Mouse (Mus musculus) urinary bladder, postnatal 10 days (tissue): Measurements from ENCODE around the gene Ctdnep1.

ENCODE experiments used
- DNase-seq: peaks from one replicate; pipeline ENCODE4 v3.0.0; 2022; ENCODE audit warnings: low spot score

Ctdnep1 gene

DNA sequence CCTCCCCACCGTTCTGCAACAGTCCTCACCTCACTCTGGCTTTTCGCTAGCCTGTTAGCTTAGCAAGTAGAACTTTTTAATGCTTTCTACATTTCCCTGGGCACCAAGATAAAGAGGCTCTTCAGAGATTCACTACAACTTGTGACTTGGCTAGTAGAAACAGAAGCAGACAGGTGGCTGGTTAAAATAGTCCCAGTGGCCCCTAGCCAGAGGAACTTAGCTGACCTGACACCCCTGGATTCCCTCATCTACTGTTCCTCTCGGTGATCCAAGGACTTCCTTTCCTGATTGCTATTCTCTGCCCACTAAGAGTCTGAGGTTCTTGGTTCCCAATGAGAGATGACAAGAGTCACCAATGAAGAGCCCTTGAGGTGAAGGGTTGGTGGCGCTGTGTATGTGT is 2.4 kb downstream of the Ctdnep1 start:
- DNase-seq = no peak

DNA sequence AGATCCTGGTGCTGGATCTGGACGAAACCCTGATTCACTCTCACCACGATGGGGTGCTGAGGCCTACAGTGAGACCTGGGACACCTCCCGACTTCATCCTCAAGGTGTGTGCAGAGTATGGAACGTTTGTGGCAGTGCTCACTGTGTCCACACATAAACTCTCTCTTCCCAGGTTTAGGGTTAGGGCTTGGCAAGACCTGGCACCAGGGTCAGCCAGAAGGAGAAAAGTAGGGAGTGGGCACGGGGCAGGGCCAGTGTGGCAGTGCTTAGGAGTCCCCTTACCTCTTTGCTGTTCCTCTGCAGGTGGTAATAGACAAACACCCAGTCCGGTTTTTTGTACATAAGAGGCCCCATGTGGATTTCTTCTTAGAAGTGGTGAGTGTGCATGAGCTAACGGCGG is 3.5 kb downstream of the Ctdnep1 start:
- no peak for DNase-seq

DNA sequence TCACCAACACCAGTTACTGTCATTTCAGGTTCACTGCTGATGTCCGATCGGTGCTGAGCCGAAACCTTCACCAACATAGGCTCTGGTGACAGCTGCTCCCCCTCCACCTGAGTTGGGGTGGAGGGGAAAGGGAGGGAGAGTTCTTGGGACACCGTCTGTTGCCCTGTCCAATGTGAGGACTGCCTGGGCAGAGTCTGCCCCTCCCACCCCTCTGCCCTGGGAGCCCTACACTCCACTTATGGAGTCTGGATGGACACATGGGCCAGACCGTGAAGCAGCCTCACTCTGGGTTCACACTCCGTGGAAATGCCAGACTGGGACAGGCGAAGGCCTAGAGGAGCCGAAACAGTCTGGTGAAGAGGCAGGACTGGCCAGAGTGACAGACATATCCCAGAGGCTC is 9.0 kb downstream of the Ctdnep1 start:
- no peak for DNase-seq

DNA sequence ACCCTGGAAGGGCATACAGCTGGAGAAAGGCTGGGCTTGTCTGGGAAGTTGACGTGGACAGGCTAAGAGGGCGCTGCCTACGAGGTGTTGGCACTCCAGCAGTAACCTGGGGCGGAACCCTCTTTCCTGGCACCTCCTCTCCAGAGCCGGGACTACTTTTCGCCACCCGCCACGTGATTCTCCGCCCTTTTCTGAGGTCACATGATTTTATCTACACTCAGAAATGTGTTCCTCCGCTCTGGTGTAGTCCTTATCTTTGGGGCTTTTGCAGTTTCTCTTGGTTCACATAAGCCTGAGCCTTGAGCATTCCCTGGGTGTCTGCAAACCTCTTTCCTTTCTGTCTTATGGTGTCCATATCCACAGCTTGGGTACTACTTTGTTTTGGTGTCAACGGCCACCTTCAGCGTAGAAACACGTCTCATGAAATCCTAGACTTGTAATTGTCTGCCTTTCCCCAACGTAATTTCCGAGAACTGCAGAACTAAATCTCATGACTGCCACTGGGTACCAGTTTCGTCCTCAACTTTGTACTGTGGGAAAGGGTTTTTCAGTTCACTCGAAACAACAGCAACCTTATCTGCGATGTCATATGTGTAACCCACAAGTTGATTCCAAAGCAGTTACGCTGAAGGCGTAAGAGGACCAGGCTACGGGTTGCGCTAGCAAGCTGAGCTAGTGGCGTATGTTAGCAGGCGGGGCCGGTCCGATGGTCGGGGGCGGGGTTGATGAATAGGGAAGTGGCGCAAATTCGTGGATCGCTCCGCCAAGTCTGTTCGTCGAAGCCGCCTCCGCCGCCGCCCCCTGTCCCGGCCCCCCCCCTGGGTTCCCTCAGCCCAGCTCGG is 10.1 kb downstream of the Ctdnep1 start, which contains the start of gene Gabarap:
Gabarap (plus strand) TSS at position 294 of the 842 bp plus-strand sequence.
- DNase-seq = peak; percentile 91

DNA sequence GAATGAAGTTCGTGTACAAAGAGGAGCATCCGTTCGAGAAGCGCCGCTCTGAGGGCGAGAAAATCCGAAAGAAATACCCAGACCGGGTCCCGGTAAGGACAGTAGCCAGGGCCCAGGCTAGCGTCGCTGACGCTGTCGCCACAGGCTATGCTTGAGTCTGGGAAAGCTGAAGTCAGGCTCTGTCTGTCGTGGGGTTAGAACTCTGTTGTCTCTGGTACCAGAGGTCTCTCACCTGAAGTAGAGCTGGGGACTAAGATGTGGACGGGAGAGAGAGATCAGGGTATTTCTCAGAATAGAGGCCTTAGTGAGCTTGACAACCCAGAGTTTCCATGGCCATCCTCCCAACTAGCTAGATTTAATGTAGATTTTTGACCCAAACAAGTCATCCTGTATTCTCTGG is 10.8 kb downstream of the Ctdnep1 start:
- DNase-seq = no peak

DNA sequence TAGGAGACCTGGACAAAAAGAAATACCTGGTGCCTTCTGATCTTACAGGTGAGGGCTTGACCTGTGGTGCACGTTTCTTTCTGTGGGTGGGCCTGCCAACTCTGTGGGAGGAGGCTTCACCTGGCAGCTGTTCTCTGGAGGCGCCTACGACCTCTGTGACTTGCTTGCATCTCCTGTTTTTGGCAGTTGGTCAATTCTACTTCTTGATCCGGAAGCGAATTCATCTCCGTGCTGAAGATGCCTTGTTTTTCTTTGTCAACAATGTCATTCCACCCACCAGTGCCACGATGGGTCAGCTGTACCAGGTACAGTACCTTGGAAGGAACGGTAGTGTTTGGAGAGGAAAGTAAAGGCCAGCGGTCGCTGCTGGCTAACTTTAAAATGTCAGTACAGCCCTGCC is 11.4 kb downstream of the Ctdnep1 start:
- DNase-seq = no peak

DNA sequence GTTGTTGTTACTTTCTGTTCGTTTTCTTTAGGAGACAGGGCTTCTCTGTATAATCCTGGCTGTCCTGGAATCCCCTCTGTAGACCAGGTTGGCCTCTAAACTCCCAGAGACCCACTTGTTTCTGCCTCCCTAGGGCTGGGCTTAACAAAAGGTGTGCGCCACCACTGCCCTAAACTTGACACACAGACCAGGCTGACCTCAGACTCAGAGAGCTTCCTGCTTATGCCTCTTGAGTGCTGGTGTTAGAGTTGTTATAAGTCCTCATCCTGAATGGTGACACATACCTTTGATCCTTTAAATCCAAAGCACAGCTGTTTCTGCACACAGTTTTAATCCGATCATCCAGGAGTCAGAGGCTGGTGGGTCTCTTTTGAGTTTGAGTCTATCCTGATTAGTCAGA is 12.0 kb downstream of the Ctdnep1 start:
- DNase-seq = no peak

DNA sequence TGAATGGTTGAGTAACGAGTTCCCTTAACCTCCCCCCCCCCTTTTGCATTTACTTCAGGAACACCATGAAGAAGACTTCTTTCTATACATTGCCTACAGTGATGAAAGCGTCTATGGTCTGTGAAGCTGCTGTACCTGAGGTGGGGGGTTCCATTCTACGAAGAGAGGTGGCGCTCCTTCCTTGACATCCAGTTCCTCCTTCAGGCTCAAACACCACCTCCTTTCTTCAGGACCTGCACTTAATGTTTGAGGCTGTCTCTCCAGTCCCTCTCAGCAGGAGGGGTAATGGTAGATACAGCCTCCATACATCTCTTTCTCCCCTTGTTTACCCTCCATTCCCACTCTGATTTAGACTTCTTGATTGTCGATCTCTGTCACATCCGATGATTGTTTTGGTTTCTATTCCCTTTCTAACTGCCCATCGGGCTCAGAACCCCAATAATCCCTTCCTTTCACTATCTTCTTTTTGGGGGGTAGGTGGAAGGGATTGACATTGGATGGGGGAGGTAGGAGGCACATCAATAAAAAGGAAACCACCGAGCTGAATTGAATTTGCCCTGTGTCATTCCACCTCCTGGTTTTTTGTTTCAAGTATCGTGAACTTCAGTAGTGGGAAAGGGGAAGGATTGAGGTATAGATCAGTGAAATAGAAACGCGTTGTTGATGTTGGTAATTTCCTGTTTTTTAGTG is 13.6 kb downstream of the Ctdnep1 start:
- DNase-seq = no peak

DNA sequence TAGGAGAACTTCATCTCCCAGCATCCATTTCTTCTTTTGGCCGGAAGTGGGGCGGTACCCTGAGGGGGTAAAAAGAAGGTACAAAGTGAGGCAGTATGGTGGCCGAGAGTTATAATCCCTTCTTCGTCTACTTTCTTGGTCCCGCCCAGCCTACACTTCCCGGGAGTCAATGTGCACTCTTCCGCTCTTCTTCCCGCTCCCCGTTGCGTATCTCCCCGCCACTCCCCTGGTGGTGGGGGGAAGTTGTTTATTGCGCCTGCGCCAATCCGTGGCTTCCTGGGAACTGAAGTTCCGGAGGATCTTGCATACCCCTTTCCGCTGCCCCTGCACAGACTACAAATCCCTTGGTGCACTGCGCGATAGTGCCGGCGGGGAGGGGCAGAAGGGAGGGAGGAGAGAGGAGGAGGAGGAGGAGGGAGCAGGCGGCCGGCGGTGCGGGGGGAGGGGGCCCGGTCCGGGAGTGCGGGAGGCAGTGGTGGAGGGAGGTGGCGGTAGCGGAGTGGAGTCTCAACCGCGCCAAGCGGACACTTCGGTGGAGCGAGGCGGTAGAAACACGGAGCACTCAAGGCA is 14.5 kb downstream of the Ctdnep1 start, which contains the start of gene Phf23:
Phf23 (plus strand) TSS at position 387 of the 570 bp plus-strand sequence.
- DNase-seq = peak; percentile 93

DNA sequence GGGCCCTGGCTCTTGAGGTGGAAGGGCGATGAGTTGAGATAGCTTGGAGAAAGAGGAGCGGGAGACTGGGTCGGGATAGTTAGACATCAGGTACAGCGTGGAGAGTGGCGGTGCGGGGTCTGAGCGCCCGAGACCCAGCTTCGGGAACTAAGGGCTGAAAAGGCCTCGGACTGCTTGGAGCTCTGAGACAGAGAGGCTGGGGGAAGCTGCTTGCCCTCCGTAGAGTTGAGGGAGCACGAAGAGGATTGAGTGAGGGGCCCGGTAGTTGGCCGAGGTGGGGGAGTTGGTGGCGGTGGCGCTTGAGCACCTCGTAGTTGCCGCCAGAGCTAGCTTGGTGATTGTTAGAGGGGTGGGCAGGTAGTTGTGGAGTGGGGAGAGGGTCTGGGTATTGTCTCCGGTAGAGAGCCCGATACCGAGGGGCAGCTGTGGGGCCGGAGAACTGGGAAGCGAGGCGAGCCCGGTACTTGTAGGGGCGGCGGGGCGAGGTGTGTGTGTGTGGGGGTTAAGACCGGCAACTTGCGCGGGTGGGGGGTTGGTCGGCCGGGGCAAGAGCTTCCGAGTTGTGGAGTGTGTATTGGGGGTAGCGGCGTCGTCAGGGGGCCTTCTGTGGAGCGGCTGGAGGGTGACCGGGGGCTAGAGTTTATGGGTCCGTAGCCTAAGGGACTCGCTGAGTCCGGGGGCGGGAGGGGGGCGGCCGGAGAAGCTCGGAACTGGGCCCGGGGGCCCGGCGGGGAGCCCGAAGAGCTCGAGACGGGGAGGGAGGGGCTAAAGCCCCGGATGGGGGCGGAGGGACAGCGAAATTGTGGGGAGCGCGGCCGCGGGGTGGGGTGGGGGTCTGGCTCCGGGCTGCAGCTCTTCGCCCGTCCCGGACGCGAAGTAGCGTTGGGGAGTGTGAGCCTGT is 15.5 kb downstream of the Ctdnep1 start:
- DNase-seq = no peak

DNA sequence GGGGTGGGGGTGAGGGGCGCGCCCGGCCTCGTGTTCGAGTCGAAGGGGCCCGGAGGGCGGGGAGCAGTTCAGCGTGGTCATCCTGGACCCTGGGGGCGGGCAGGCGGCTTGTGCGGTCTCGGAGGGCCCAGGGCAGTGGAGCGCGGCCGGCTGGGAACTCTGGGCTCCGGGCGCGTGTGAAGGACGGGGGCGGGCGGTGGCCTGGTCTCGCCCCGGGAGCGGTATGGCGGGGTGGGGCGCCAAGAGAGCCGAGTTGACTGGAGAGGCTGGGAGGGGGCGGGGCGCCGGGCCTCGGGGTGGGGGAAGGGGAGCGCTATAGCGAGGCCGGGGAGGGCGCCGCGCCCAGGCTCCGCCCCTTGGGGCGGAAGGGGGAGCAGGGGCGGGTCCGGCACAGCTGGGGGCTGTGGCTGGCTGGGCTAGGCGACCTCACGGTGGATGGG is 16.1 kb downstream of the Ctdnep1 start:
- peak; percentile 74 for DNase-seq

DNA sequence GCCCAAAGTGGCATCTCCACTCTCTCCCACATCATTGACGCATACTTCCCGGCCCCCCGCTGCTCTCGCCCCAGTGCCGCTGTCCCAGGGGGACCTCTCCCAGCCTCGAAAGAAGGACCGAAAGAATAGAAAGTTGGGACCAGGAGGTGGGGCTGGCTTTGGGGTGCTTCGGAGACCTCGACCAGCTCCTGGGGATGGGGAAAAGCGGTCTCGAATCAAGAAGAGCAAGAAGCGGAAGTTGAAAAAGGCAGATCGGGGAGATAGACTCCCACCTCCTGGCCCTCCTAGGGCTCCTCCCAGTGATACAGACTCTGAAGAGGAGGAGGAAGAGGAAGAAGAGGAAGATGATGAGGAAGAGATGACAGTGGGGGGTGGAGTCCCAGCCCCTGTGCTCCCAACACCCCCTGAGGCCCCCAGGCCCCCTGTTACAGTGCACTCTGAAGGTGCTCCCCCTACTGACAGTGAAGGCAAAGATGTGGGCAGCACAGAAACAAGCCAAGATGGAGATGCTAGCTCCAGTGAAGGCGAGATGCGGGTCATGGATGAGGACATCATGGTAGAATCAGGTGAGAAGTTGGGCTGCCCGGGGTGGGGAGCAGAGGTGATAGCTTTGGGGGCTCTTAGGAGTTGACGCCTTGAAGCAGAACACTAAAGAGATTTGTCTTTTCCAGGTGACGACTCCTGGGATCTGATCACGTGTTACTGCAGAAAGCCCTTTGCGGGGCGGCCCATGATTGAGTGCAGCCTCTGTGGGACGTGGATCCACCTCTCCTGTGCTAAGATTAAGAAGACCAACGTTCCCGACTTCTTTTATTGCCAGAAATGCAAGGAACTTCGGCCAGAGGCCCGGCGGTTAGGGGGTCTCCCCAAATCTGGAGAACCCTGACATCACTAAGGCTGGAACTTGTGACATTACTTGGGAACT is 17.9 kb downstream of the Ctdnep1 start:
- DNase-seq = no peak

DNA sequence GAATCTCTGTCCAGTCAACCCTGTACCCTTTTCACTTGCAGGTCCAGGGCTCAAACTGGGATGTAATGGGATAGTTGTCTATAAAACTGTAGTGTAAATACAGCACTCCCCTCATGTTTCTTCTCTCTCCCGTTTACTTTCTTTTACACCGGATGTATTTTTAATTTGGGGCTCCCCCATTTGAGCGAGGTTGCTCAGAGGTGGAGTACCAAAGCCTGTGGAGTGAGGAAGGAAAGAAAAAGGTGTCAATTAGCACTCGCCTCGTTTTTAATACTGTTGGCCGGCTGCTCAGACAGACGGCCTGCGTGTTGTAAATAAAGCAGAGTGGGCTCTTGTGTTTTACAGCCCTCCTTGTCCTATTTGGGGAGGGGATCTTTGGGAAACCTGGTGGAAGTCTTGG is 18.7 kb downstream of the Ctdnep1 start:
- no peak for DNase-seq

DNA sequence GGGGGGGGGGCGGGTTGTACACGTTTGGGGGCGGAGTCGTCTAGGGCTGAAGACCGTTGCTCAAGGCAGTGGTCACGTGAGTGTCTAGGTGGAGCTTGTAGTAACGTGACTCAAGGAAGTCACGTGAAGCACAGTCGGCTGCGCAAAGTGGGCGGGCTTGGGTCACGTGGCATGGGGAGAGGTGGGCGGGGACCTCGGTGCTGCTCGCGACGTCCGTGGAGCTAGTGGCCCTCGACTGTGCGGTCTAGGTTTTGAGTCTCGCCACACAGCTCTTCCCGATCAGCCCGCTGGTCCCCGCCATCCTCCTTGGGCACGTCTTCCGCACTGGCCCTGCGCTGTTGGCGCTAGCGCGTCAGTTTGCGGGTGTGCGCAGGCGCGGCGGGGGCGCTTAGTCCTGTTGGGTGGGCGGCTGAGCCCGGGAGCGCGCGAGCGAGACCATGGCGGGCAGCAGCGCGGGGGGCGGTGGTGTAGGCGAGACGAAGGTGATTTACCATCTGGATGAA is 19.5 kb downstream of the Ctdnep1 start, which contains the start of gene Dvl2:
Dvl2 (plus strand) TSS at position 200 of the 503 bp plus-strand sequence.
- peak; percentile 69 for DNase-seq

DNA sequence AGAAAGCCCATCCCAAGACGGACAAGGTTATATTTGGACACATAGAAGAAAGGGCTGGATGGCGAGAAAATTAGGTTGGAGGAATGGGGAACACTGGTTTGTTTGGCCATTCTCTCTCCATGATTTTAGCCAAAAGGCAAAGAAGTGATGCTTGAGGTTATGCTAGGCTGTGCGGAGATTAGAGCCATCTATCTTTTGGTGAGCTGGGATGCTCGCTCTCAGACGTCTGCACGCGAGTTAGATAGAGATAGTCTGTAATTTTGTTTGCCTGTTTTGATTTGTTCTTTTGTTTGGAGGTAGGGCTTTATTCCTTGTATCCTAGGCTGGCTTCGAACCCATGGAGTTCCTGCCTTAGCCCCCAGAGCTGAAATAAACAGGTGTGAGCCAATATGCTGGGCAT is 20.2 kb downstream of the Ctdnep1 start:
- DNase-seq = no peak

DNA sequence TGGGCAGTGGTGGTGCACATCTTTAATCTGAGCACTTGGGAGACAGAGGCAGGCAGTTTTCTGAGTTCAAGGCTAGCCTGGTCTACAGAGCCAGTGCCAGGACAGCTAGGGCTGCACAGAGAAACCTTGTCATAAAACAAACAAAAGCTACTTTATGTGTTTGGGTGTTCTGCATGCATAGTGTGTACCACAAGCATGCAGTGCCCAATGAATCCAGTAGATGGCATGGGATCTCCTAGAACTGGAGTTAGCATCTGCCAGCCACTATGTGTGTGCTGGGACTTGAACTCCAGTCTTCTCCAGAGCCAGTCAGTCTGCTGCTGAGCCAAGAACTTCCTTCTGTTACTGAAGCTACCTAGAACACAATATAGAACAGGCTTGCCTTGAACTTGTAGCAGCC is 20.9 kb downstream of the Ctdnep1 start:
- DNase-seq = no peak

DNA sequence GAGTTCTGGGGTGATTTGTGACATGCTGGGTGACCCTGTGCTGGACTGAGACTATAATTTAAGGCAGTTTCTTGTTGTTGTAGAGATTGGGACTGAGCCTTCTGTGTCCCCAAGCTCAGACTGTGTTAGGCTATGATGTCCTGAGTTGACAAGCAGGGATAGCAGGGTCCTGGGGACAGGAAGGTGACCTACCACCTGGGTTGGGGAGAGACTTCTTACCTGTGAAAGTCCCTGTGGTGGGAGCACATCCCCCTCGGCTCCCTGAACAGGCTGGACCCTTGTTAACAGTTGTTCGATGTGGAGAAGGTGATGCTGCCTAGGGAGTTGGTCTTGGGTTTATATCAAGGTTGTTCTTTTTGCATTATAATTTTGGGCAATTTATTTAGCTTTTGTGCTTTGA is 21.5 kb downstream of the Ctdnep1 start:
- DNase-seq = no peak

DNA sequence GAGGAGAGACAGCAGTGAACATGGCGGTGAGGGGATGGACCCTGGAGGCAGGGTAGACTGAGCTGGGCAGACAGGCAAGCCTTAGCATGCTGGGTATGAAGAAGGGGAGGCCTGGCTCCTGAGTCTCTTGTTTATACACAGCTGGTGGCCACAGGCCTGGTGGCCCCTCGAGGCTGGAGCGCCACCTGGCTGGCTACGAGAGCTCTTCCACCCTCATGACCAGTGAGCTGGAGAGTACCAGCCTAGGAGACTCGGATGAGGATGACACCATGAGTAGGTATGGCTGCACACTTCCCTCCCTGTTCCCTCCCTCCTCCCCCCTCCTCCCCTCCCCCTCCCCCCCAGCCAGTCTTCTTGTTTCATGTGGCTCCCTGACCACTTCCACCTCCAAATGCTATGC is 24.6 kb downstream of the Ctdnep1 start:
- no peak for DNase-seq

DNA sequence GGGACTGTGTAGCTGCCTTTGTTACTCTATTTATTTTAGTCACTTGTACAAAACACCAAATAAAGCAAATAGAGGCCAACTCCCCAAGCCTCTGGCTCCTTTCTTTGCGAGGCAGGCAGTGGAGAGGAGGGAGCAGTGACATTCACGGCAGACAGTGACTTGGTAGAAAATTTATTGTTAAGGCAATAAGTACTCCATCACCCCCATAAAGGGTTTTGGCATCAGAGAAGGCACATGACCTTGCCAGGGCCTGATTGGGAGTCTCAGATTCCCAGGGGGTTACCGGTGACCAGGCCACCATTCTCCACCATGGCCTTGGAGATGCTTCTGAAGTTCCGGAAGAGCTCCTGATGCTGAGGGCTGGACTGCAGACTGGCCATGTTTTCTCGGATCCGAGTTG is 29.1 kb downstream of the Ctdnep1 start:
- DNase-seq = no peak

DNA sequence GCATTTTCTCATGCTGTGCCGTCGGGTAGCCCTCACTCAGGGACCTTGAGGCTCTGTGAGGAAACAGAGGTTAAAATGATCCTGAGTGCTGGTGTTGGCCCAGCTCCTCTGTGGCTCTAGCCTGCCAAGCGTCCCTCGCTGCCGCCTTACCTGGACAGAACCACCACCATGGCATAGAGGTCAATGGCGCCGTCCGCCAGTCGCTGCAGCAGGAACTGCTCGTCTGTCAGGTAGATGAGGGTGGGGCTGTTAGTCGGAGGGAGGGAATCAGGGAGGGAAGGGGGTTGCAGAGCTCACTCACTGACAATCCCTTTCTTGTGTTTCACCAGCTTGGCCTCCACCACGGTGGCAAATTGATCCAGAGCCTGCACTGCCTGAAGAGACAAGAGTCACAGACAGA is 29.6 kb downstream of the Ctdnep1 start:
- DNase-seq = no peak

DNA sequence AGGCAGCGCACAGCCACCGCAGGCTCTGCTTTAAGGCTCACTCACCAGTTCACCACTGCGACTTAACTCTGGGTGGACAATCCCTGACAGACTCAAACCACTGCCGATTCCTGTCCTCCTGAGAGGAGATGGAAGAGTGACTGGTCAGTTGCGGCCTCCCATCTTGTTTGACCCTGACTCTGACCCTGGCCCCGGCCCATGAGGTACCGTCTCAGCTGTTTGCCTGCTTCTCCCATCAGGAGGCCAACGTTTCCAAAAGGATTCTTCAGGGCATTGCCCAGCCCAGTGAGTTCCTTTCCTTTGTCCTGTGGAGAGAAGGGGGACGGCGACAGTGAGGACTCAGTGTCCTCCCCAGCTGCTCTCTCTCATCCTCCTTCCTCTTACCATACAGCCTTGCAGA is 30.0 kb downstream of the Ctdnep1 start:
- DNase-seq = no peak
